Mouse (Mus musculus): ENCODE data around the gene P4htm. TPM values are rescaled to one million over a fixed set of nuclear protein-coding genes. Genes with fewer than 3 reads are reported as not detected.
A peak's percentile ranks its signal among the peaks of the same experiment; 100 is the strongest.
"Not testable (repeated sequence)": the region's sequence is repeated elsewhere in the genome, so short reads cannot be mapped to it uniquely, and the experiment has no call there.

P4htm gene
- total RNA-seq (2014; fragmentation: Nextera tagmentation) (2.6 and 3.2 TPM in 2 replicates), total RNA-seq (2017) (1.5 TPM in 1 of 2 replicates, not detected in the other)

DNA sequence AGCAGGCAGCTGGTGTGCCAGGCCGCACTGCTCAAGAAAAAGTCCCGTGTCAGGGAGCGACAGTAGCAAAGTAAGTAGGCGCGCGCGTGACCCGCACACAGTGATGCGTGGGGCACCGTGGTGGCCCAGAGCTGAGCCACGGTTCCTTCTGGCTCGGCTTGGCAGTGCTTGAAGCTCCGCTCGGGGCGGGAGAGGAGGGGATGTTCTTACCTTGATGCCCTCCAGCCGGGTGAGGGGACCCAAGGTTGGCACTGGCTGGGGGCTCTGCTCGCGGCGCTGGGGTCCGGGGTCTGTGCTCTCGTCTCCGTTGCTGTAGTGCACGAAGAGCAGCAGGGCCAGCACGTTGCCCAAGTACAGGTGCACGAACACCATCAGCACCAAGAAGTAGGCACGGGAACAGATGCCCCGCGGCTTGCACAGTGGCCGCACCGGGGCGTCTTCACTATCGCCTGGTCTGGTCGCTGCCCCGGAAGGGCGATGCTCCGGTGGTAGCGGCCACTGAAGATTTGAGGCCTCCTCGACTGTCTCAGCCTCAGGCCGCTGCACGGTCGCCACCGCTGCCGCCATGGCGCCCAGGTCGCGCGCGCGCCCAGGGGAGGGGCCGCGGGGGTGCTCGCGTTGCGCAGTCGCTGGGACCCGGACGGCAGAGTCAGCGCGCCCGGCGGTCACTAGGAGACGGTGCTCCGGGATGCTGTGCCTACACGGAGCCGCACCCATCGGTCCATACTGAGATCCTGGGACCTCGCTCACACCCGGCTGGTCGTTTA, at the start of gene P4htm:
Gene P4htm, minus strand, starts transcription at position 670 of the 767 bp plus-strand sequence.
- ATAC-seq (replicated peaks; ENCODE audit: low FRiP score, low TSS enrichment, poor library complexity, severe bottlenecking), result peak; percentile 78

DNA sequence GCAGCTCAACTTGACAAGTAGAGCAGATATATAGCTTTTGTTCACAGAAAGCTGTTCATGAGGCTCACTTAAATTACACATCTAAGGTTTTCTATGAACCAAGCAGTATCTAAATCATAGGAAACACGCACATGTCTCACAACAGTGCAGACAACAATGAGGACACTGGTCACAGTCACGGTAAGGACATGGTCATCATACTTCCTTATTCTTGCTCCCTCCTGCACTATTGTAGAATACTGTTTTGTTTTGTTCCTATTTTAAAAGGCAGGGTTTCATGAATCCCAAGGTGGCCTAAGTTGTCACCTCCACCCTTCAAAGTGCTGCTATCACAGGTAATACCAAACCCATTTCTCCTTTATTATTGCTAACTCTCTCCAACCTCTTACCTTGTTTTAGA, 42.4 kb upstream of the P4htm start:
- no peak for ATAC-seq (replicated peaks; ENCODE audit: low FRiP score, low TSS enrichment, poor library complexity, severe bottlenecking)

DNA sequence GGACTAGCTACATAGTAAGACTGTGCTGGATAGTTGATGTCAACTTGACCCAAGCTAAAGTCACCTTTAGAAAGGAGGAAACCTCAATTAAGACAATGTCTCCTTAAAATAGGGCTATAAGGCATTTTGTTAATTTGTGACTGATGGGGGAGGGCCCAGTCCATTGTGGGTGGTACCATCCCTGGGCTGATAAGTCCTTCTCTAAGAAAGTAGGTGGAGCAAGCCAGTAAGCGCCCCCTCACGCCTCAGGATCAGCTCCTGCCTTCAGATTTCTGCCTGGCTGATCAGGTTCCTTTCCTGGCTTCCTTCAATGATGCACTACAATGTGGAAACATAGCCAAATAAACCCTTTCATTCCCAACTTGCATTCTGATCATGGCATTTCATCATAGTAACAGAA, 37.9 kb upstream of the P4htm start:
- ATAC-seq (replicated peaks; ENCODE audit: low FRiP score, low TSS enrichment, poor library complexity, severe bottlenecking), result peak; percentile 71

DNA sequence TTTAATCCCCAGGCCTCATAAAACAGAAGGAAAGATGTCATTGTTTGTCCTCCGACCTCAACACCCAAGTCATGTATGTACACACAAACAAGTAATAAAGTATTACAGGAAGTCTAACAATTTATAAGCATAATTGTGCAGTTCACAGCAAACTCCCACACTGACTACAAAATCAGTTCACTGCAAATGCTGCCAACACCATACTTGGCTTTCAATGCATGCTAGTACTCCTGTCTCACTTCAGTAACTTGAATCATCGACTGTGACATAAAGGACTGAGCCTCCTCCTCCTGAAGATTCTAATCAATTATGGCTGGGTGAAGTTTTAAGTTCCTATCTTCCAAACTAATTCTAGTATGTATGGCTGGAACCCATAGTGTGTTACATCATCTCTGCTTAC, 36.4 kb upstream of the P4htm start:
- no peak for ATAC-seq (replicated peaks; ENCODE audit: low FRiP score, low TSS enrichment, poor library complexity, severe bottlenecking)

DNA sequence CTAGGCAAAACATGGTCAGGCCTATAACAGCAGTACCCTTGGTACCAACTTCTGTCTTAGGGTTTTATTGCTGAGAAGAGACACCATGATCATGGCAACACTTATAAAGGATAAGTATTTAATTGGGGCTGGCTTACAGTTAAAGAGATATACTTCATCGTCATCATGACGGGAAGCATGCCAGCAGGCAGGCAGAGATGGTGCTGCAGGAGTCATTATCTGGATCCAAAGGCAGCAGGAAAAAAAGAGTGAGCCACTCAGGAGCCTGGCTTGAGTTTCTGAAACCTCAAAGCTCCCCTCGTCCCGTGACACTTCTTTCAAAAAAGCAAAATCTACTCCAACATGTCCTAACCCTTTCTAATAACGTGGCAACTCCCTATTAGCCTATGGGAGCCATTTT, 34.9 kb upstream of the P4htm start:
- peak; percentile 74 for ATAC-seq (replicated peaks; ENCODE audit: low FRiP score, low TSS enrichment, poor library complexity, severe bottlenecking)

DNA sequence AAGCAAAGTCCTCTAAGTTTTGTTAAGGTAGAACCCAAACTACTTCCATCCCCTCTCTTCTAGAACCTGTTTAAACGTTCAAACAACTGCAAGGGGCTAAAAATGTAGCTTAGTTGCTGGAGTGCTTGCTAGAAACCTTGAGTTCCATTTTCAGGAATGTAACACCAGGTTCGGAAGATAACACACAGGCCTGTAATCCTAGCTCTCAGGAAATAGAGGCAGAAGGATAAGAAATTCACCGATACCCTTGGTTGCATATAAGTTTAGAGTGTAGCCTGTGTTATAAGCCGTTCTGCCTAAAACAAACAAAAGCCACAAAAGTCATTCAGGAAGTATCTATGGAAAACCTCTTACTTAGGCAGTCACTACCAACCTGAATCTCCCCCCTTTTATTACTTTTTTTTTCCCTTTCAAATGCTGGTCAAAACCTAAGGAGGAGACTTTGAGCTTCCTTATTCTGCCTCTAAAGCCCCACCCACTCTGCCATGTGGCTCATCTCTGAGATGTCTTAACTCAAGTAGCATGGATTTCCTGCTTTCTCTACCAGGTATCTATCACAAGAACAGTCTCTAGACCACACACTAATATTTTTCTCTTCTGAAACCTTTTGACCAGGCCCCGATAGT, 34.3 kb upstream of the P4htm start:
- no peak for ATAC-seq (replicated peaks; ENCODE audit: low FRiP score, low TSS enrichment, poor library complexity, severe bottlenecking)

DNA sequence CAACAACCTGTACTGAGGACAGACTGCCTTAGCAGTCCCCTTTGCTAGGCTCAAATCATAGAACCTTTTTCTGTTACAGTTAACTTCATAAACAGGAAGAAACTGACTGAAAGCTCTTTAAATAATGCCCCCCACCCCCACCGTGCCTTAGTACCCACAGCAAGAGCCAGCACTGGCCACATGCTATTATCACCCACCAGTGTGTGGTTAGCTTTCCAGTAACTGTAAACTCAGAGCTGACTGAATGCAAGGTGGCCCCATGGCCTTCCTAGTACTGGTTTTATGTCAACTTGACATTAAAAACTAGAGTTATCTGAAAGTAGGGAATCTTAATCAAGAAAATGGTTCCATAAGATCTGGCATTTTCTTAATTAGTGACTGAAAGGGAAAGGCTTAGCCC, 33.2 kb upstream of the P4htm start:
- no peak for ATAC-seq (replicated peaks; ENCODE audit: low FRiP score, low TSS enrichment, poor library complexity, severe bottlenecking)

DNA sequence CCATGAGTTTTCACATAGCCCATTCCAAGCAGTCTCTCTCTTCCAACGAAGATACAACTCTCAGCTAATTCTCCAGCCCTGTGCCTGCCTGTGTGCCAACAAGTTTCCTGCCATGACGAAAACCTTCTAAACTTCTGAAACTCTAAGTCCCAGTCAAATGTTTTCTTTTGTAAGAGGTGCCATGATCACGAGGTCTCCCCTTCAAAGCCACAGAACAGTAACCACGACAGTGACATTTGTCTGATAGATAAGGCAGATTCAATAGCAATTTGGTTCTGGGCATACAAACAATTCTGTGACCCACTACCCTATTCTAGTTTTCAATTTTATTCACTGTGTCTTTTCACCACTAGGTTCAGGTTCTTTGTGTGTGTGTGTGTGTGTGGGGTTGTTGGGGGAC, 30.7 kb upstream of the P4htm start:
- no peak for ATAC-seq (replicated peaks; ENCODE audit: low FRiP score, low TSS enrichment, poor library complexity, severe bottlenecking)

DNA sequence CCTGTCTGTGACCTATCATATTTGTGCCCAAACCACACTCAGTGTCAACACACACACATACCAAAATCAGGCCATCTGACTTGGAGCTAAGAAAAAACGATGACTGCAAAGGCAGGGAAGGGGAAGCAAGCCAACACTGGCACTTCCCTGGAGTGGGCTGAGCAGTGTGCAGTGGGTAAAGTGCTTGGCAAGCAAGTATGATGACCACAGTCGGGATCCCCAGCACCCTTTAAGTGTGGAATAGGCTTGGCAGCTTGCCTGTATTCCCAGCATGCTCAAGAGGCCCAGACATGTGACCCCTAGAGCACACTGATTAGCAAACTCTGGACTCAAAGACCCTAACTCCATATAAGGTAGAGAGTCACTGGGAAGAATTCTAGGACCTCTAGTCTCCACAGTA, 29.0 kb upstream of the P4htm start:
- ATAC-seq (replicated peaks; ENCODE audit: low FRiP score, low TSS enrichment, poor library complexity, severe bottlenecking), result no peak

DNA sequence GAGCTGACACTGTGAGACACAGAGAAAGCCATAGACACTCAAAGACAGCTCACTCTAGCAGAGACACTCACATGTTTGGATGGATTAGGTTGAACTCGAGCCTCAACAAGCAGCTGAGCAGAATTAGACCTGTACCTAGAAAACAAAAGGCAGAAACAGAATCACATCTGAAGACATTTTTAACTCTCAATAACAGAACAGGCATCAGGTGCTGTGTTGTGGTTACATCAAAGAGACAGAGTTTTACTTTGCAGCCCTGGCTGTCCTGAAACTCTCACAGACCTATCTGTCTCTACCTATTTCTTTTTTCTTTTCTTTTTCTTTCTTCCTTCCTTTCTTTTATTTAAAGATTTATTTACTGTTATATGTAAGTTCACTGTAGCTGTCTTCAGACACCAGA, 19.8 kb upstream of the P4htm start:
- ATAC-seq (replicated peaks; ENCODE audit: low FRiP score, low TSS enrichment, poor library complexity, severe bottlenecking), result no peak

DNA sequence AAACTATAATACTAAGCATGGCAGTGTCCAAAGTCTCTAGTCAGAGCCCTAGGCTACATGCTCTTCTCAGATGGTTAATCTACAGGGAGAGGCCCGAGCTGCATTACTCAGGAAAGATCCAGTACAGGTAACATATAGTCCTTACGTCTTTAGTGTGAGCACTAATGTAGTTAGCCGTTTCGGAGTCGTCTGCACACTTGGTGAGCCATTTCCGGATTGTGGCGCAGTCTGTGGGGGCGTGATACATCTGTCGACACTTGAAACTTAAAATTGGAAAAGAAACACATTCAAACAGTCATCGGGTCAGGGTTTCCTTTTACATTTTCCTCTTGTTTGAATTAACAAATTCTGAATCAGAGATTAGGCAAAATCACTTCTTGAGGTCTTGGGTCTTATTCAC, 14.0 kb upstream of the P4htm start:
- no peak for ATAC-seq (replicated peaks; ENCODE audit: low FRiP score, low TSS enrichment, poor library complexity, severe bottlenecking)

DNA sequence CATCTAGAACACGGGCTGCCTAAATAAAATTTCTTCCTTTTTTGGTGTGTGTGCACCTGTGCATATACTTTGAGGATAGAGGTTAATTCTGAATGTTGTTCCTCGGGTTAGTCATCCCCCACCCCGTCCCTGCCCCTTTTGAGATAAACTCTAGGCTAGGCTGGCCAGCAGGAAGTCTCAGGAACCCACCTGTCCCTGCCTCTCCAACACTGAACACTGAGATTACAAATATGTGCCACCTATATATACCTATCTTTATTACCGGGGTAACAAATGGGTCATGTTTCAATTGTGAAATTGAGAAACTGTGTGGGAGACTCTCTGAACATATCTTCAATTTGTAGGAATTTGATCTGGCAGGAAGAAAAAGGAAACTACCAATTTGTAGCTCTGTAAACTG, 11.4 kb upstream of the P4htm start:
- no peak for ATAC-seq (replicated peaks; ENCODE audit: low FRiP score, low TSS enrichment, poor library complexity, severe bottlenecking)

DNA sequence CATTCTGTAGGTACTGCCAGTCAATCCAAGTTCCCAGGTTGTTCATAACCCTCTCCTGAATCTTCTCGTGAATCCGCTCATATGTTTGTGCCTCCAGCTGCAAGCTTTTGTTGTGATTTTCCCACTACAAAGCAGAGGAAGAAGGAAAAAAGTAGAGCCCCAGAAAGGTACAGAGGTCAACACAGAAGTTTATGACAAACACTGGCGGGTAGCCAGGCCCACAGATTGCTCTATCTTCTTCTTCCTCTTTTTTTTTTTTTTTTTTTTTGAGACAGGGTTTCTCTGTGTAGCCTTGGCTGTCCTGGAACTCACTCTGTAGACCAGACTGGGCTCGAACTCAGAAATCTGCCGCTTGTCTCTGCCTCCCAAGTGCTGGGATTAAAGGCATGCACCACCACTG, 10.5 kb upstream of the P4htm start:
- ATAC-seq (replicated peaks; ENCODE audit: low FRiP score, low TSS enrichment, poor library complexity, severe bottlenecking), result not testable (repeated sequence)

DNA sequence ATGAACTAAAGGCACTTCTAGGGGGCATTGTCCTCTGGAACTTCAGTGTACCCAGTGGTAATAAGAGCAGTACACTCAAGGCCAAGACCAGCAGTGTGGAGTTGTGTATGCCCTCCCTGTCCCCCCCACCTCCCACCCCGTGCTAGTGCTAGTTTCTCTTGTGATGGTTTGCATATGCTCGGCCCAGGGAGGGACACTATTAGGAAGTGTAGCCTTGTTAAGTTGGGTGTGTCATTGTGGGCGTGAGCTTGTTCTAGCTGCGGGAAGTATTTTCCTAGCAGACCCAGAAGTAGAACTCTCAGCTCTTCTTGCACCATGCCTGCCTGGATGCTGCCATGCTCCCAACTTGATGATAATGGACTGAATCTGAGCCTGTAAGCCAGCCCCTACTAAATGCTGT, 4.5 kb upstream of the P4htm start:
- ATAC-seq (replicated peaks; ENCODE audit: low FRiP score, low TSS enrichment, poor library complexity, severe bottlenecking), result no peak

DNA sequence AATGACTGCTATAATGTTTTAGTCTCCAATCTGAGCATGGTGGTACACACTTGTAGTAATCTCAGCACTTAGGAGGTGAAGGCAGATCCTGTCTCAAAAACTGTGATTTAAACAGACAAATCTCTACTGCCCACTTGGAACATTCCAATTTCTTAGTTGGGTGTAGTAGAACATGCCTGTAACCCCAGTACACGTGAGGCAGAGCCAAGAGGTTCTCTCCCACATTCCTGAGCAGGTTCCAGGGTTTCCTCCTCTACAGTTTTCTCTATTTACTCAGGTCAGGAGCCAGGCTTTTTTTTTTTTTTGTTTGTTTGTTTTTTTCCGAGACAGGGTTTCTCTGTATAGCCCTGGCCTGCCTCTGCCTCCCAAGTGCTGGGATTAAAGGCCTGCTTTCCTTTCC, 2.5 kb upstream of the P4htm start:
- ATAC-seq (replicated peaks; ENCODE audit: low FRiP score, low TSS enrichment, poor library complexity, severe bottlenecking), result no peak

DNA sequence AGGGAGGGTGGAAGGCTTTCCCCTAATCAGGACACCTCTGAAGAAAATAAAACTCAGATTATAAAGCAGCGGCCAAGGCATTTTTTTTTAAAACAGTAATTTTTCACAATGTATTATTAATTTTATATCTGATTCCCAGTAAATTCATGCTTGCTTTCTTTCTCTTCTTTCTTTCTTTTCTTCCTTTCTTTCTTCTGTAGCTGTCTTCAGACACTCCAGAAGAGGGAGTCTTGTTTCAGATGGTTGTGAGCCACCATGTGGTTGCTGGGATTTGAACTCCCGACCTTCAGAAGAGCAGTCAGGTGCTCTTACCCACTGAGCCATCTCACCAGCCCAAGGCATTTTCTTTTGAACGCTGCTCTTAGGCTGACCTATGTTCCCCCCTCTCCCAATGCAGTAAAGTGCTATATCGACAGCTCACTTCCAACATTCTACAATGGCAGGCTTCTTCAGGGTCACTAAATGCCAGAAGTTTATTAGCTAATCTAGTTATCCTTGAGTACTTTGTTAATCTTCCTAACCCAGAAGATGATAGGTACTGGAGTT, 1.6 kb upstream of the P4htm start:
- no peak for ATAC-seq (replicated peaks; ENCODE audit: low FRiP score, low TSS enrichment, poor library complexity, severe bottlenecking)

DNA sequence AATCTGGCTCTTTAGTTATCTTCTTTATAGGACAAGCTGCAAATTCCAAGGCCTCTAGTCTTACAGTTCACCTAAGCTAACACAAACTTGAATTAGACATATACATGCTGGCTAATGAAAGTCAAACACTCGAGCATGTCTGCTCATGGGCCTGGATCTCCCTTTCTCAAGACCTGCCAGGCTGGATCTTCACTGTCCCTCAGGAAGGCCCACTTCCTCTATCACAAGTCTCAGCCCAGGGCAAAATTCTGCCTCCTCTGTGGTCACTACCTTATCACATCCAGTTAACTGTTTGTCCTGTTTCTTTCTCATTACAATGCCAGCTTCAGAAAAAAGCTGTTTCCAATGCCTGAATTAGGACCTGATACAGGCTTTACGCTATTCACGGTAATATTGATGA, 3.1 kb downstream of the P4htm start:
- ATAC-seq (replicated peaks; ENCODE audit: low FRiP score, low TSS enrichment, poor library complexity, severe bottlenecking), result no peak

DNA sequence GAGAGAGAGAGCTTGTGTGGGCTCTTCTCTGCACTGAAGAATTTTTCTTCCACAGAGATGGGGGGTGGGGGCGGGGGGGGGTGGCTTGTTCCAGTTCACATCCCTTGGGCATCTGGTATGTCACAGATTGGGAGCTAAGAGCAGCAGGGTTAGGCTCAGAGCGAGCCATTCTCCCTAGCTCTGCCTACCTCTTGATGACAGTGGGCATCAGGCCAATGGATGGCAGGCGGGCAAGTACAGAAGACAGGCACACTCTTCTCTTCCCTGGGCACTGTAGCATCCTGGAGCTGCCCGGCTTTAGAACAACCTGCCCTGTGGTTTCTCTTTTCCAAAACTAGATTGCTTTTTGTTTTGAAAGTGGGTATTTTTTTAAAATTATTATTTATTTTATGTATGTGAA, 6.0 kb downstream of the P4htm start:
- ATAC-seq (replicated peaks; ENCODE audit: low FRiP score, low TSS enrichment, poor library complexity, severe bottlenecking), result no peak

DNA sequence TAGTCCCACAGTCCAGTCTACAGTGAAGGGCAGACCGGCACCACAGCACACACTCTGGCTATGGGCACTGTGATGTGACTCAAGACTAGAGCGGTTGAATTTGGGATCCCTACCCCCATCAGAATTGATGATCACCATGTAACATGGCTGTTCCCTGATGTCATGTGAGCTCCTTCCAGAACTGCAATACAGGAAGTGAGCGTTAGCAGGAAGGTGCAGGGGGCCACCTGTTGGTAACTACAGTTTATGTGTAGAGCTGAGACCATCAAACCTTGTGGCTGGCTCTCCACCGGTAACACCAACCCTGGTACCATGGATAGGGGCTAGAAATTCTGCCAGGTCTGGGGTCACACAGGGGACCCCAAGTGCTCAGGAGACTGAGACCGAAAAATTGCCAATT, 8.2 kb downstream of the P4htm start:
- 0 out of 2 replicates have a peak, but pooled peaks have one; percentile 8 for ATAC-seq (replicated peaks; ENCODE audit: low FRiP score, low TSS enrichment, poor library complexity, severe bottlenecking)

DNA sequence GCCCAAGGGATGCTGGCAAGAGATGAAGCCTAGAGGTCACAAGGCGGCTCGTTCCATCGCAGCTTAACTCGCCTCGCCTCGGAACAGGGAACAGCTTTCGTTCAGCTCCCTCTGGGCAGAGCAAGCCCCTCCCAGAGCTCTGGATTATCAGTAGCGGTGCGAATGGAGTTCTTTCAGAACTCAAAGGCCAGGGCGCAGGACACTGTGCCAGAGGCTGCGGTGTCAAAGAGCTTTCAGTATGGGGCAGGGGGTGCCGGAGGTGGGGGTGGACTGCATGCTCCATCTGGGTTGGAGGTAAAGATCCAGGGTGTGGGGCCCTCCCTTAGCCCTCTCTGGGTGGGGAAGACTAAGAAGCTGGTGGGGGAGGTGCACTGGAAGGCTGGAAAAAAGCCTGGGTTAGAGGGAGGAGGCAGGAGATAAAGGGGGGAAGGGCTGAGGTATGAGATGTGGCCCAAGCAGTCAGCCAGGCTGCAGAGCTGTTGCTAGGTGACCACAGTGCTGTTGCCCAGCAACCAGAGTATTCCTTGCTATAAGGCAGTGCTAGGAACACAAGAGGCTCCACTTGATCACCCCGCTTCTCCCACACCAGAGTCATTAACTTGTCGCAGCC, 9.8 kb downstream of the P4htm start:
- ATAC-seq (replicated peaks; ENCODE audit: low FRiP score, low TSS enrichment, poor library complexity, severe bottlenecking), result no peak

DNA sequence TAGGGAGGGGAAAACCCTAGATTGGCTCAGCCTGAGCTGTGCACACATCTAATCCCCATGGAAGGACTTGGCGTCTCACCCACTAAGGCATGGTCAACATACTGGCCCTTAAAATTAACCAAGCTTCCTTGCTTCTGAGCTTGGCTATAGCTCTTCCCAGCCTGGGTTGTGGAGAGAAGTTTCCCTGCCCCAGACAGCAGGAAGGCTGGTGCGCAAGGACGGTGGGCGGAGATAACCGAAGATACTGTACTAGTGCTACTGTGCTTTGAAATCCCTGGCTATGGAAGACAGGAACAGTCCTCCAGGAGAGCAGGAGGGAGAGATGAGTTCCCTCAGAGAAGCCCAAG, 18.1 kb downstream of the P4htm start:
- ATAC-seq (replicated peaks; ENCODE audit: low FRiP score, low TSS enrichment, poor library complexity, severe bottlenecking), result no peak

All from megakaryocyte-erythroid progenitor cell, adult 5-6 weeks (primary cell).